ENCODE assay signal across 9 mouse cellular contexts in the genomic region with DNA sequence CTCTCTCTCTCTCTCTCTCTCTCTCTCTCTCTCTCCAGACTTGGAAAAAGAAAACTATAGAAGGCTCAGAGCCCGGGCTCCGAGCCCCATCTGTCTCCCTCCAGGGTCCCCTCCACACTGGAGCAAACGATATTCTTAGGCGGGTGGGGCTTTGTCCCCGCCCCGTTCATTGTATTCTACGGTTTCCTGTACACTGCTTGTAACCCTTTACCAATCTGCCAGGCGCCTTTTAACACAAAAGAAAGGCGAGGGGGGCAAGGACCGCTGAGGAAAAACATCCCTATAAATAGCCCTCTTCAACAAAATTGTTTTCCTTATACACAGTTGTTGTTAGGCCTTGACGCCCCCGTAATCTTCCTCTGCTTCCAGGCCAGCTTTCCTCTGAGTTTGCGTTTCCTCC. TPM values are rescaled to one million over a fixed set of nuclear protein-coding genes. Genes with fewer than 3 reads are reported as not detected.
A peak's percentile ranks its signal among the peaks of the same experiment; 100 is the strongest.
DNase-seq lines count a peak whose midpoint lies in the region; ATAC-seq and TF ChIP-seq lines count a peak whose summit lies in the region.
"Had no signal": no experiment of that assay in that cellular context is flagged by ENCODE, and none has a peak within 500 bp of the region (broad histone marks: within the 10 kb centered on the region; RNA-seq: fewer than 3 reads in every experiment).

No protein-coding gene starts in this region.

- no peak overlapping the region for H3K4me3 ChIP-seq in forebrain, embryonic 13.5 days
- H3K4me3 ChIP-seq in forebrain, embryonic 15.5 days = no peak overlapping the region
- no peak overlapping the region for H3K4me3 ChIP-seq in embryonic facial prominence, embryonic 10.5 days
- peak overlapping the region; percentile 14; the same call in 1 of the 2 replicates for H3K4me3 ChIP-seq in heart, postnatal 0 days (ENCODE audit: low read depth, low read length)
- no peak overlapping the region for H3K4me3 ChIP-seq in limb, embryonic 10.5 days

- TF ChIP-seq EP300 in heart, postnatal 0 days (IDR thresholded peaks at IDR 0.05; ENCODE audit: low read depth) = no peak; the same call in 1 of the 2 replicates

- WGBS in forebrain, embryonic 13.5 days = 48% methylated on average over 13 of the region's 13 CpGs
- WGBS in forebrain, embryonic 15.5 days = 48% methylated on average over 13 of the region's 13 CpGs
- 76% methylated on average over 13 of the region's 13 CpGs for WGBS in embryonic facial prominence, embryonic 10.5 days
- WGBS in heart, postnatal 0 days = 38% methylated on average over 13 of the region's 13 CpGs
- 83% methylated on average over 13 of the region's 13 CpGs for WGBS in limb, embryonic 10.5 days

- H3K4me1 ChIP-seq in forebrain, embryonic 13.5 days = no peaks in the 10 kb centered on the region
- no peaks in the 10 kb centered on the region for H3K4me1 ChIP-seq in forebrain, embryonic 15.5 days
- no peaks in the 10 kb centered on the region for H3K4me1 ChIP-seq in embryonic facial prominence, embryonic 10.5 days
- no peaks in the 10 kb centered on the region for H3K4me1 ChIP-seq in heart, postnatal 0 days (ENCODE audit: control insufficient read depth, insufficient read depth)
- no peaks in the 10 kb centered on the region for H3K4me1 ChIP-seq in limb, embryonic 10.5 days

- peak; percentile 19; the same call in 1 of the 2 replicates for ATAC-seq in forebrain, embryonic 13.5 days
- no peak for ATAC-seq in forebrain, embryonic 15.5 days (replicated peaks)
- peak; percentile 77 for ATAC-seq in heart, postnatal 0 days (ENCODE audit: insufficient read depth, low read depth)
- ATAC-seq: Patski had no signal

- H3K36me3 ChIP-seq in forebrain, embryonic 13.5 days (ENCODE audit: poor library complexity, severe bottlenecking) = no peaks in the 10 kb centered on the region
- no peaks in the 10 kb centered on the region for H3K36me3 ChIP-seq in forebrain, embryonic 15.5 days
- no peaks in the 10 kb centered on the region for H3K36me3 ChIP-seq in embryonic facial prominence, embryonic 10.5 days (replicated peaks)
- H3K36me3 ChIP-seq in heart, postnatal 0 days (replicated peaks; ENCODE audit: control insufficient read depth, insufficient read depth, low read length) = no peaks in the 10 kb centered on the region
- H3K36me3 ChIP-seq in limb, embryonic 10.5 days = no peaks in the 10 kb centered on the region

- no peaks in the 10 kb centered on the region for H3K27me3 ChIP-seq in forebrain, embryonic 13.5 days
- H3K27me3 ChIP-seq in forebrain, embryonic 15.5 days = no peaks in the 10 kb centered on the region
- no peaks in the 10 kb centered on the region for H3K27me3 ChIP-seq in embryonic facial prominence, embryonic 10.5 days (replicated peaks; ENCODE audit: low read depth, poor library complexity, severe bottlenecking)
- no peaks in the 10 kb centered on the region for H3K27me3 ChIP-seq in heart, postnatal 0 days (ENCODE audit: control insufficient read depth, insufficient read depth, low read length)
- H3K27me3 ChIP-seq in limb, embryonic 10.5 days (ENCODE audit: low read depth, poor library complexity, severe bottlenecking) = no peaks in the 10 kb centered on the region

- H3K4me2 ChIP-seq in forebrain, embryonic 13.5 days = no peak overlapping the region
- no peak overlapping the region for H3K4me2 ChIP-seq in forebrain, embryonic 15.5 days (replicated peaks)
- H3K4me2 ChIP-seq in heart, postnatal 0 days (ENCODE audit: low read depth, low read length) = peak overlapping the region; percentile 34; the same call in 1 of the 2 replicates

- TF ChIP-seq CTCF in heart, postnatal 0 days (IDR thresholded peaks at IDR 0.05; ENCODE audit: low read depth) = no peak

- peak; percentile 8 for DNase-seq in embryonic facial prominence, embryonic 10.5 days (ENCODE audit: low spot score)
- peak; percentile 22 for DNase-seq in heart, postnatal 0 days (ENCODE audit: low spot score)
- peak; percentile 11 for DNase-seq in limb, embryonic 10.5 days (ENCODE audit: low spot score)
- no peak for DNase-seq in ovary, postnatal 36 days (ENCODE audit: low spot score)
- no peak for DNase-seq in spleen, postnatal 4 days (ENCODE audit: low spot score in 2 of 2)
- DNase-seq in thymus, adult 18-20 months = no peak

- no peak overlapping the region for H3K9ac ChIP-seq in forebrain, embryonic 13.5 days
- H3K9ac ChIP-seq in forebrain, embryonic 15.5 days (replicated peaks) = no peak overlapping the region
- H3K9ac ChIP-seq in heart, postnatal 0 days (replicated peaks; ENCODE audit: low read depth, low read length) = no peak overlapping the region

- no peak overlapping the region for H3K27ac ChIP-seq in forebrain, embryonic 13.5 days
- H3K27ac ChIP-seq in forebrain, embryonic 15.5 days (replicated peaks) = no peak overlapping the region
- 0 out of 2 replicates have a peak overlapping the region, but pooled peaks have one; percentile 16 for H3K27ac ChIP-seq in embryonic facial prominence, embryonic 10.5 days (replicated peaks)
- peak overlapping the region; percentile 73 for H3K27ac ChIP-seq in heart, postnatal 0 days (ENCODE audit: low read depth)
- H3K27ac ChIP-seq in limb, embryonic 10.5 days = no peak overlapping the region

- H3K9me3 ChIP-seq in forebrain, embryonic 13.5 days (replicated peaks) = no peaks in the 10 kb centered on the region
- no peaks in the 10 kb centered on the region for H3K9me3 ChIP-seq in forebrain, embryonic 15.5 days
- no peaks in the 10 kb centered on the region for H3K9me3 ChIP-seq in embryonic facial prominence, embryonic 10.5 days
- H3K9me3 ChIP-seq in heart, postnatal 0 days (replicated peaks; ENCODE audit: control insufficient read depth, low read length) = no peaks in the 10 kb centered on the region
- H3K9me3 ChIP-seq in limb, embryonic 10.5 days (replicated peaks) = no peaks in the 10 kb centered on the region

RNA-seq across cellular contexts. Expression of a gene that starts 11.9 kb away (rescaled TPM):
- polyA plus RNA-seq in forebrain, embryonic 13.5 days (2015; fragmentation: Nextera tagmentation; extraction: Ambion mirVana) = 3.1 and 3.6 TPM in 2 replicates
- polyA plus RNA-seq in forebrain, embryonic 15.5 days (2015; fragmentation: Nextera tagmentation; extraction: Ambion mirVana) = 3.4 and 3.6 TPM in 2 replicates
- polyA plus RNA-seq in embryonic facial prominence, embryonic 10.5 days (2016; fragmentation: Nextera tagmentation; extraction: Ambion mirVana) = 9.6 and 12.0 TPM in 2 replicates
- 60.6 and 63.5 TPM in 2 replicates for total RNA-seq in heart, postnatal 0 days (2014; rRNA removed; ENCODE audit: low replicate concordance)
- 15.0 and 15.7 TPM in 2 replicates for polyA plus RNA-seq in heart, postnatal 0 days (2015; fragmentation: Nextera tagmentation; extraction: Ambion mirVana)
- polyA plus RNA-seq in limb, embryonic 10.5 days (2016; fragmentation: Nextera tagmentation; extraction: Ambion mirVana) = 6.3 and 6.7 TPM in 2 replicates

RNA-seq across cellular contexts. Expression of a gene that starts 17.1 kb away (rescaled TPM):
- polyA plus RNA-seq in forebrain, embryonic 13.5 days (2015; fragmentation: Nextera tagmentation; extraction: Ambion mirVana) = 17.9 and 22.8 TPM in 2 replicates
- polyA plus RNA-seq in forebrain, embryonic 15.5 days (2015; fragmentation: Nextera tagmentation; extraction: Ambion mirVana) = 24.5 and 27.4 TPM in 2 replicates
- 26.2 and 27.8 TPM in 2 replicates for polyA plus RNA-seq in embryonic facial prominence, embryonic 10.5 days (2016; fragmentation: Nextera tagmentation; extraction: Ambion mirVana)
- total RNA-seq in heart, postnatal 0 days (2014; rRNA removed; ENCODE audit: low replicate concordance) = 12.4 and 26.6 TPM in 2 replicates
- 12.6 and 14.5 TPM in 2 replicates for polyA plus RNA-seq in heart, postnatal 0 days (2015; fragmentation: Nextera tagmentation; extraction: Ambion mirVana)
- polyA plus RNA-seq in limb, embryonic 10.5 days (2016; fragmentation: Nextera tagmentation; extraction: Ambion mirVana) = 19.2 and 23.0 TPM in 2 replicates

Comparison
In these comparisons a context has a peak if more than half of its experiments do, and no peak if none do; other contexts are left out.
1. H3K27ac ChIP-seq: peak in embryonic facial prominence, embryonic 10.5 days (single experiment) and heart, postnatal 0 days (single experiment); none in forebrain, embryonic 13.5 days (single experiment), forebrain, embryonic 15.5 days (single experiment) and limb, embryonic 10.5 days (single experiment).
2. DNase-seq: peak in embryonic facial prominence, embryonic 10.5 days (single experiment), heart, postnatal 0 days (single experiment) and limb, embryonic 10.5 days (single experiment); none in ovary, postnatal 36 days (single experiment), spleen, postnatal 4 days (0 of 2) and thymus, adult 18-20 months (0 of 2).